Mouse (Mus musculus): ENCODE measurements around the gene Myrip. TPM values are rescaled to one million over a fixed set of nuclear protein-coding genes. Genes with fewer than 3 reads are reported as not detected.
"Not testable (repeated sequence)": the region's sequence is repeated elsewhere in the genome, so short reads cannot be mapped to it uniquely, and the experiment has no call there.

Myrip gene
- total and polyA plus RNA-seq, 2 experiments from 2014 or later = 3.0 to 12.4 TPM

DNA sequence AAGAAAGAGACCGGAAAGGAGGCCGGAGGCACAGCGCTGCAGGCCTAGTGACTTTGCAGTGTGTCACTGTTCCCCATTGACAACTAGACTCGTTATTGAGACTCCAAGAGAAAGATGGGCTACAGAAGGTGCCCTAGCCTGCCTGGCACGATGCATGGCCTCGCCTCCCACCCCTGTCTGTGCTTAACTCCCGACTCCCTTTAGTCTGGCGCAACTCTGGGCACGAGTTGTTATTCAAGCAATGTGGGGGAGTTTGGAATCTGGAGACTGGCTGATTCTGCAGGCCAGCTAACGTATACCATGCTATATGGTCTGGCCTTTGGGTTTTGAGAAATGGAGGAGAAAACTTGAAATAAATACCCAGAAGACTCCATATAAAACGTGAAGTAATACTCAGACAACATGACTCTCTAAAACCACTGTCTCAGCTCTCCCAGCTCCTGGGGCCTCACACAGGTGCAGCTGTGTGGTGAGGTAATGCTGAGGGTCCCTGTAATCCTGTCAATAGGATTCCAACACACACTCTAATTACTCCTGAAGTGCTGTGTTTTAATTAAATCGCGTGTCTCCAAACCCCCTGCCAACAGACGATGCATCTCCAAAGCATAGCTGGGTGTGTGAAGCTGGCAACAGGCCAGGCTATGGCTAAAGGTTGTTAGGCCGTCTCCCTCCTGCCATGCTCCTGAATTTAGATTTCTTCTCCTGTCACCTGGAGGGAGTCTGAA lies 21.6 kb downstream of the Myrip start:
- H3K4me1 ChIP-seq (ENCODE audit: insufficient read depth) = no peaks in the 10 kb centered on the region
- H3K27ac ChIP-seq (ENCODE audit: low read depth, low read length) = no peak overlapping the region
- 48% methylated on average over 15 of the region's 15 CpGs for WGBS
- ATAC-seq = no peak
- no peak overlapping the region for H3K9ac ChIP-seq
- H3K4me3 ChIP-seq (ENCODE audit: low read depth, low read length) = no peak overlapping the region
- no peaks in the 10 kb centered on the region for H3K36me3 ChIP-seq (ENCODE audit: insufficient read depth)
- DNase-seq = no peak
- no peak for TF ChIP-seq CTCF (IDR thresholded peaks at IDR 0.05; ENCODE audit: low read depth)
- no peaks in the 10 kb centered on the region for H3K9me3 ChIP-seq (ENCODE audit: low read length)
- no peak overlapping the region for H3K4me2 ChIP-seq (ENCODE audit: low read depth)
- no peaks in the 10 kb centered on the region for H3K27me3 ChIP-seq (ENCODE audit: insufficient read depth, low read length)

DNA sequence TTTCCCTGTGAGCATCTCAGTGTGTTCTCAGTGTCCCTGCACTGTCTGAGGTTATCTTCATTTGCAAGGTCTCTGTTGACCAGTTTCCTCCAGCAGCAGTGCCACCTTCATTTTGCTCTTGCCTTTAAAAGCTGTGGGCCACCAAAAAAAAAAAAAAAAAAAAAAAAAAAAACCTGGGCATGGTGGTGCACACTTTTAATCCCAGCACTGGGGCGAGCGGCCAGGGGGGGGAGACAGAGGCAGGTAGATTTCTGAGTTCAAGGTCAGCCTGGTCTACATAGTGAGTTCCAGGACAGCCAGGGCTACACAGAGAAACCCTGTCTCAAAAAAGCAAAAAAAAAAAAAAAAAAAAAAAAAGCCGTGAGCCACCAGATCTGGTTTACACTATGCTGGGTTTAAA lies 29.7 kb downstream of the Myrip start:
- not testable (repeated sequence) for H3K27ac ChIP-seq (ENCODE audit: low read depth, low read length); H3K4me1 ChIP-seq (ENCODE audit: insufficient read depth); H3K4me3 ChIP-seq (ENCODE audit: low read depth, low read length); H3K9me3 ChIP-seq (ENCODE audit: low read length); H3K27me3 ChIP-seq (ENCODE audit: insufficient read depth, low read length); H3K9ac ChIP-seq; DNase-seq; H3K4me2 ChIP-seq (ENCODE audit: low read depth); ATAC-seq; H3K36me3 ChIP-seq (ENCODE audit: insufficient read depth)
- 88% methylated on average over 3 of the region's 3 CpGs for WGBS

DNA sequence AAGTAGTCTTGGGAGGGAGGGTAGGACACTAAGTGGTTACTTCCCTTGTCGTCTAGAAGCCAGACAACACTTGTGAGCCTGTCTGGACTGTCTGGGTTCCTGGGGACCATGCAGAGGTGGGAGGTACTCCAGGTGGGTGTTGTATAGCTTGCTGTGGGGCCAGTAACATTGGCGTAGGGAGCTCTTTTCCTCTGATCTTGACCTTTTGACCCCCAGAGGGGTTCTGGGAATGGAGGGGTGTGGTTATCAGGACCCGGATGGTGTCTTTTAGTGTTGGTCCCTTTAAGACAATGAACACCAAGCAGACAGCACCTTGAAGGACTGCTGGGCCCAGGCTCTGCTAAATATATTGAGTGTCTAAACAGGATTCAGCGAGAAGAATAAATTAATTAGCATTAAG lies 36.9 kb downstream of the Myrip start:
- DNase-seq = no peak
- H3K9me3 ChIP-seq (ENCODE audit: low read length) = no peaks in the 10 kb centered on the region
- no peak overlapping the region for H3K4me2 ChIP-seq (ENCODE audit: low read depth)
- WGBS = 62% methylated on average over 4 of the region's 4 CpGs
- no peaks in the 10 kb centered on the region for H3K36me3 ChIP-seq (ENCODE audit: insufficient read depth)
- H3K9ac ChIP-seq = no peak overlapping the region
- H3K27ac ChIP-seq (ENCODE audit: low read depth, low read length) = no peak overlapping the region
- TF ChIP-seq CTCF (IDR thresholded peaks at IDR 0.05; ENCODE audit: low read depth) = no peak
- no peak overlapping the region for H3K4me3 ChIP-seq (ENCODE audit: low read depth, low read length)
- no peaks in the 10 kb centered on the region for H3K27me3 ChIP-seq (ENCODE audit: insufficient read depth, low read length)
- H3K4me1 ChIP-seq (ENCODE audit: insufficient read depth) = no peaks in the 10 kb centered on the region
- ATAC-seq = no peak

DNA sequence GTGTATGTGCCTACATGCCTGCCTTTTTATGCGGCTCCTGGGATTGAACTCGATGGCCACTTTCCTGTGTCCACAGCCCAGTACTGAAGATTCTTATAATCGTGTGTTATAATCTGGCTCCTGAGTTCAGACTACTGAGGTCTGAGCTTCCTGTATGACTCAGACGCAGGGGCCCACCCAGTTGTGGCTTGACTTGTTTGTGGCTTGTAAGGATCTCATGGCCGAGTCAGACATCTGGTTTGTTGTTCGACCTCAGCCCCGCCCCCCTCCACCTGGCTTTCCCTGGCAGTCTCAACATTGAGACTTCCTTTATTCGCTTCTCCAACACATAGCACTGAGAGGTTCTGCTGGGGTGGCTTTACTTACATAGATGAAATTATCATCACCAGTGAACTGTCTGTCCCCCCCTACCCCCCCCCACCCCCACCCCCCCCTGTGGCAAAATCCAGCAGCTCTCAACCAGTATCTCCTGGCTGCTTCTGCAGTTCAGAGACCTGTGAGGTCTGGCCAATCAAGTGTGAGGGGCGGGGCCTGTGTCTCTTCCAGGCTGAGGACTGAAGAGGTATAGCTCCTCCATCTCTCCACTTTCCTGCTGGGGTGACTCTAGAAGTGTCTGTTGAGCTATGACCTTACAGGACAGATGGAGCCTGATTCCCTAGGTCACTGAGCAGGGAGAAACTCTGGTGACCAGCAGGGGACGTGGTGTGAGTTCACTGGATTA lies 38.8 kb downstream of the Myrip start:
- Histone ChIP-seq H3K9ac (no peak overlapping the region), H3K4me2 (ENCODE audit: low read depth) (no peak overlapping the region), H3K4me1 (ENCODE audit: insufficient read depth) (no peaks in the 10 kb centered on the region), H3K4me3 (ENCODE audit: low read depth, low read length) (no peak overlapping the region), H3K27me3 (ENCODE audit: insufficient read depth, low read length) (no peaks in the 10 kb centered on the region), H3K27ac (ENCODE audit: low read depth, low read length) (no peak overlapping the region), H3K36me3 (ENCODE audit: insufficient read depth) (no peaks in the 10 kb centered on the region), H3K9me3 (ENCODE audit: low read length) (no peaks in the 10 kb centered on the region)
- 80% methylated on average over 10 of the region's 10 CpGs for WGBS
- no peak for ATAC-seq
- TF ChIP-seq CTCF (IDR thresholded peaks at IDR 0.05; ENCODE audit: low read depth) = no peak
- DNase-seq = no peak

DNA sequence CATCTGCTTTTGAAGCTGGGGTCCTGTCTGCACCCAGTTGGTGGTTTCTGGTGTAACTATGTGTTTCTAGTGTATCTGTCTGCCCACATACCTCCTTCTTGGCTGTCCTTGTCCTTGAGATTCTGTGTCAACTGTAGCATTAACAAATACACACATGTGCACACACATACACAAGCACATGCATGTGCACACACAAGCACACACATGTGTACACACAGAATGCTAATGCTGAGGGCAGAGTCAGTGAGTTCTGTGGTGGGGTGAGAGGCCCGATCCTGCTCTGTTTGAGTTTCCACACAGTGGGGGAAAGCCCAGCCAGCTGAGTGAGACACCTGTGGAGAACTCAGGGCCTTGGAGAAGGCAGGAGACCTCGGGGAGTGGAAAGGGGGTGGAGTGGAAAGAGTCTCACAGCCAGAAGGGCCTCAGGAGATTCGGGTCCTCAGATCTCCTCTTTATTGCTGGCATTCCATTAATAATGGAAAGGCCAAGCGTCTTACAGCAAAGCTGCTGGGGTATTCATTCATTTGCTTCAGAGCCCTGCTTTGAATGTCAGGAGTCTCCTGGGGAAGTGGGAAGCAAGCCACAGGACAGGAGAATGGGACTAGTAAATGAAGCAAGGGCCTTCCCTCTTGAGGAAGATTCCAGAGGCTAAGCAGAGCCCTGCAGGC lies 41.9 kb downstream of the Myrip start:
- no peak for ATAC-seq
- WGBS = 21% methylated on average over 4 of the region's 4 CpGs
- H3K9ac ChIP-seq = no peak overlapping the region

DNA sequence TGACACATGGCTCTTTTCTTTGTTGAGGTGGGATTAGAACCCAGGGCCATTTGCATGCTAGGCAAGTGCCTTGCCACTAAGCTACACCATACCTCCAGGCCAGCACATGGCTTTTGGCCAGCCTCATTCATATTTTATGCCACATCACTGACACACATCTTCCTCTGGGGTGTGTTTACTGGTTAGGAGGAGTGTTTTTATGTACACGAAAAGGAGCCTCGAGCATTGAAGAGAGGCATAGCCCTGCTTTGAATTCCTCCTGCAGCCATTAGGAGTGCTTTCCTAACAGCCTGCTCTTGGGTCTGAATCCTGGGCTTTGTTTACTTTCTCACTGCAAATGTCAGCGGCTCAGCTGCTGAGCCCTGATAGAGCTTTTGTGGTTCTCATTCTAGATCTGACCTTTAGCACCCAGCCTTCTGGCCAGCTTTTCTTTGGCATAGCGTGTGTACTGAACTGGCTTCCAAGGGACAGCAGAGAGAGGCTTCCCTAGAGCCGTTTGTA lies 44.4 kb downstream of the Myrip start:
- no peaks in the 10 kb centered on the region for H3K27me3 ChIP-seq (ENCODE audit: insufficient read depth, low read length)
- no peak overlapping the region for H3K4me3 ChIP-seq (ENCODE audit: low read depth, low read length)
- WGBS = 15% methylated on average over 5 of the region's 5 CpGs
- peak overlapping the region; percentile 35; the same call in 1 of the 2 replicates for H3K27ac ChIP-seq (ENCODE audit: low read depth, low read length)
- ATAC-seq = peak; percentile 34; the same call in 1 of the 2 replicates
- H3K9me3 ChIP-seq (ENCODE audit: low read length) = no peaks in the 10 kb centered on the region
- no peak for TF ChIP-seq CTCF (IDR thresholded peaks at IDR 0.05; ENCODE audit: low read depth)
- H3K4me2 ChIP-seq (ENCODE audit: low read depth) = no peak overlapping the region
- H3K36me3 ChIP-seq (ENCODE audit: insufficient read depth) = no peaks in the 10 kb centered on the region
- H3K9ac ChIP-seq = no peak overlapping the region
- DNase-seq = peak; percentile 20
- H3K4me1 ChIP-seq (ENCODE audit: insufficient read depth) = 0 out of 2 replicates have a peak, but pooled peaks cover 5% of the 10 kb centered on the region

More for the DNA sequence above, 41.9 kb downstream of the Myrip start:
- TF ChIP-seq CTCF (IDR thresholded peaks at IDR 0.05; ENCODE audit: low read depth) = no peak
- no peak overlapping the region for H3K4me3 ChIP-seq (ENCODE audit: low read depth, low read length)
- H3K4me1 ChIP-seq (ENCODE audit: insufficient read depth) = no peaks in the 10 kb centered on the region
- DNase-seq = no peak
- no peak overlapping the region for H3K4me2 ChIP-seq (ENCODE audit: low read depth)
- H3K27me3 ChIP-seq (ENCODE audit: insufficient read depth, low read length) = no peaks in the 10 kb centered on the region
- no peaks in the 10 kb centered on the region for H3K36me3 ChIP-seq (ENCODE audit: insufficient read depth)
- no peaks in the 10 kb centered on the region for H3K9me3 ChIP-seq (ENCODE audit: low read length)
- H3K27ac ChIP-seq (ENCODE audit: low read depth, low read length) = no peak overlapping the region

All from forebrain, postnatal 0 days (tissue).